Mouse (Mus musculus): ENCODE data around the gene Lmx1b. TPM values are rescaled to one million over a fixed set of nuclear protein-coding genes. Genes with fewer than 3 reads are reported as not detected.

Lmx1b gene
- polyA plus RNA-seq, 1 experiment: 0.31 TPM

DNA sequence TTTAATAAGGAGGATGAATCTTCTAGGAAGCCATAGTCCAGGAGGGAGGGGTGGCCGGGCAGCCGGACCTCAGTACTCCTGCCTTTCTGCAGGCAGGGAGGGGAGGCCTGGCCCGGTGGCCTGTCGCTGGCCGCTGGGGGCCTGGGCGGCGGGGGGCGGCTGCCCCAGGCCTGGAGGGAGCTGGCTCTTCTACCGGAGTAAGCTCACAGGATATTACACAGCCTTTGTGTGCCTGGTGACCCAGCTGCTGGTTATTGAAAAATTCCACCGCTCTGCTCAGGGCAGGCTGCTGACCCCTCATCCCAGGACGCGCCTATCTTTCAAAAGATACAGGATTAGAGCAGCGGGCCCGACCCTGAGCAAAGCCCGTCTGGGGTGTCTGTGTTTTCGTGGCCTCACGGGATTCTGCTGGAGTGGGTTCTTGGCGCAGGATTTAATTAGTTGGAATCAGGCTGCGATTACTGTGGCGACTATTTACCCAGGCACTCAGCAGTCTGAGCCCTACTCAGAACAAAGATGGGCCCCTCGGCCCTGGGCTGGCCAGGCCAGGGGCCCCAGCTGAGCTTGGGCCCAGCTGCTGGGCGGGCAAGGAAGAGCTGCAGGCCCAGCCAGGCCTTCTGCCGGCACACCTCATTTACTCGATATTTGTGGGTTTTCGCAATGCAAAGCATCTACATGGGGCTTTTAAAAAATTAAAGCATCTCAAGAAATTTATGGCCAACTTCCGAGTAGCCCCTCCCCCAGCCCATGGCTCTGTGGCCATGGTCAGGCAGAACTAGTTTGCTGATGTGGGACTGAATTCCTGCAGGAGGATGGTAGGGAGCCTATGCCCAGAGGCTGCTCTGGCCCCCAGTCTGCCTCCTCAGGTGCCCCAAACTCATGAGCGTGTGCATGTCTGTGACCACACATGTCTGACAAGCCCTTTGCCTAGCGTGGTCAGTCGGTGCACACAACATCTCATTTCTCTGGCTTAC lies 55.1 kb downstream of the Lmx1b start:
- 36% methylated on average over 29 of the region's 29 CpGs for WGBS
- TF ChIP-seq POLR2A (IDR thresholded peaks at IDR 0.05; ENCODE audit: borderline replicate concordance, extremely low read depth, low read depth, low read length) (no peak), CTCF (IDR thresholded peaks at IDR 0.05; ENCODE audit: insufficient read depth, low read length) (no peak)
- no peak for DNase-seq
- H3K4me3 ChIP-seq (replicated peaks; ENCODE audit: extremely low read depth, low read depth, low read length): no peak overlapping the region
- no peaks in the 10 kb centered on the region for H3K4me1 ChIP-seq (ENCODE audit: control insufficient read depth, insufficient read depth, low read length)

DNA sequence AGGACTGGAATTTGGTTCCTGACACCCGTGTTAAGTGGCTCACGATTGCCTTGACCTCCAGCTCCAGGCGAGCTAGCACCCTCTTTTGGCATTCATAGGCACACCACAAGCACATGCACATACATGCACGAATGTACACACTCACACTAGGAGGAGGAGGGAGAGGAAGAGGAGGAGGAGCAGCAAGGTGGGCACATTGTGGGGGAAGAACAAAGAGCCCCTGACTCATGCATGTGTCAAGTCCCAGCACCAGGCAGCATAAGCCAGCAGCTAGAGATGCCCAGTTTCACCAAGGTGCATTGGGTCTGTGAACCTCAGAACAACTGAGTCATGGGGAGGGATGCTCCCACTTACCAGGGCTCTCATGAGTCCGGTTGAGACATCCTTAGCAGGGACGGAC lies 56.5 kb downstream of the Lmx1b start:
- Histone ChIP-seq H3K4me1 (ENCODE audit: control insufficient read depth, insufficient read depth, low read length) (no peaks in the 10 kb centered on the region), H3K4me3 (replicated peaks; ENCODE audit: extremely low read depth, low read depth, low read length) (no peak overlapping the region)
- DNase-seq: no peak
- WGBS: 31% methylated on average over 6 of the region's 6 CpGs
- TF ChIP-seq CTCF (IDR thresholded peaks at IDR 0.05; ENCODE audit: insufficient read depth, low read length) (no peak), POLR2A (IDR thresholded peaks at IDR 0.05; ENCODE audit: borderline replicate concordance, extremely low read depth, low read depth, low read length) (no peak)

DNA sequence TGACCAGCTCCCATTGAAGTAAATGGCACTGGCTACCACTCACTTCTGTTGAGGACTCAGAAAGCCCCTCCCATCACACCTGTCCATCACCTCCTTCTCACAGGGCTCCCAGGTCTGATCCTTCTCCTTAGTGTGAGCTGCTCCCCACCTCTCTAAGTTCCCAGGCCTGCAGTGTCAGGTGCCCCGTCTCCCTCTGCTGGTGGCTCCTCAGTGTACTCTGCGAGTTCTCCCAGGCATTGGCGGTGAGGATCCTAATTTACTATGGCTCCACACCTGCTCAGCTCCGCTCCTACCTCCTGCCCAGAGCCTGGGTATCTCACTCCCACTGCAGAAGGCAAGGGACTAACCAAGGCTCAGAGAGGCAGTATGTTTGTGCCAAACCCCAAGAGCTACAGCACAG lies 57.0 kb downstream of the Lmx1b start:
- no peak overlapping the region for H3K4me3 ChIP-seq (replicated peaks; ENCODE audit: extremely low read depth, low read depth, low read length)
- TF ChIP-seq POLR2A (IDR thresholded peaks at IDR 0.05; ENCODE audit: borderline replicate concordance, extremely low read depth, low read depth, low read length): no peak
- TF ChIP-seq CTCF (IDR thresholded peaks at IDR 0.05; ENCODE audit: insufficient read depth, low read length): no peak
- H3K4me1 ChIP-seq (ENCODE audit: control insufficient read depth, insufficient read depth, low read length): no peaks in the 10 kb centered on the region
- WGBS: 24% methylated on average over 4 of the region's 4 CpGs
- DNase-seq: no peak

DNA sequence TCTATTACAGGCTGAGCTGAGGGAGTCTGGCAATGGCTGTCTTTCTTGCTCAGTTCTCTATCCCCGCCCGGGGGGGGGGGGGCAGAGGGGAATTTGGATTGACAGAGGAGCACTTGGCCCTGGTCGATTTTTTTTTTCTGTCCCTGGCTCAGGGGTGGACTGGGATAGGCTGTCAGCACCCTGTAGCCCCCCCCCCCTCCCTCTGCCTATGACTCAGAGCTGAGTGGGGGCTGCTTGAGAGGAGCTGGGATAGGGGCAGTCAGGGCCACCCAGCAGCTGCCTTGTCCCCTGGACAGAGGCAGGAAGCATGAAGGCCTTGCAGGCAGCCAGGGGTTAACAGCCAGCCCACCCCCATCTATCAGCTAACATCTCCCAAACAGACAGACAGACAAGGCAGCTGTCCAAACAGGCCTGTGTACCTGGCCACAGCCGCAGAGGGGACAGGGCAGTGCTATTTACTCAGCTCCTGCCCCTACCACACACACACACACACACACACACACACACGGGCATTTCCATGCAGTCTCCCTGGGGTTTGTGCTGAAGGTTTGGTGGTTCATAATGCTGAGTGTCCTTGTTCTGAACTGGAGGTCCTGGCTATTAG lies 57.8 kb downstream of the Lmx1b start:
- Histone ChIP-seq H3K4me1 (ENCODE audit: control insufficient read depth, insufficient read depth, low read length) (no peaks in the 10 kb centered on the region), H3K4me3 (replicated peaks; ENCODE audit: extremely low read depth, low read depth, low read length) (no peak overlapping the region)
- TF ChIP-seq CTCF (IDR thresholded peaks at IDR 0.05; ENCODE audit: insufficient read depth, low read length) (no peak), POLR2A (IDR thresholded peaks at IDR 0.05; ENCODE audit: borderline replicate concordance, extremely low read depth, low read depth, low read length) (no peak)
- 19% methylated on average over 5 of the region's 5 CpGs for WGBS
- no peak for DNase-seq

DNA sequence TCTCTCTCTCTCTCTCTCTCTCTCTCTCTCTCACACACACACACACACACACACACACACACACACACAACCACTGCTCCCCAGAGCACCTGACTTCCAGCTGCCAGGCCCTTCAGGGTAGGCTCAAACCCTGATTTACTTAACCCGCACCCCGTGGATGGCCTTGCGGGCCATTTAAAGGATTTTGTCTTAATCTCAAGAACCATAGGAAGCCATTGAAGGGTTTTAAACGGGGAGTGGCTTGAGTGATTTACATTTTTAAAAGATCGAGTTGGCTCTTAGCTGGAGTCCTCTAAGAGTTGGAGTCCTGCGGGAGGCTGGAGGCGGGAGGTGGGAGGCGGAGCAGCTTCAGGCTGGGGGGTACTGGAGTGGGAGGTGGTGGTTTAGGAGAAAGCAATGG lies 58.4 kb downstream of the Lmx1b start:
- no peaks in the 10 kb centered on the region for H3K4me1 ChIP-seq (ENCODE audit: control insufficient read depth, insufficient read depth, low read length)
- no peak for DNase-seq
- 21% methylated on average over 8 of the region's 8 CpGs for WGBS
- no peak overlapping the region for H3K4me3 ChIP-seq (replicated peaks; ENCODE audit: extremely low read depth, low read depth, low read length)
- no peak for TF ChIP-seq POLR2A (IDR thresholded peaks at IDR 0.05; ENCODE audit: borderline replicate concordance, extremely low read depth, low read depth, low read length)
- TF ChIP-seq CTCF (IDR thresholded peaks at IDR 0.05; ENCODE audit: insufficient read depth, low read length): no peak

DNA sequence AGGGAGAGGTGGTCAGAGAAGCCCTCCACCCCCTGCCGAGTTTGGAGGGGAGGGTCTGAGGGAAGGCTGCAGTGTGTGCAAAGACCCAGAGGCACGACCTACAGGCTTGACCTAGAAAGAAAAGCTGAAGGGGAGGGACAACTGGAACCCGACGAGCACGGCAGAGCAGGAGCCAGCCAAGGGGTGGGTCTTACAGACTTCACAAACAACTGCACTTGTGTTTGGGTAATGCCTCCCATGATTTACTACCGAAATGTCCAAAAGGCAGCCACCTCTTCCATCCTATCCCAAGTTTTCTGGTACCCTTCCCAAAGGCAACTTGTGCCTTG lies 58.9 kb downstream of the Lmx1b start:
- no peaks in the 10 kb centered on the region for H3K4me1 ChIP-seq (ENCODE audit: control insufficient read depth, insufficient read depth, low read length)
- no peak for DNase-seq
- no peak overlapping the region for H3K4me3 ChIP-seq (replicated peaks; ENCODE audit: extremely low read depth, low read depth, low read length)
- no peak for TF ChIP-seq CTCF (IDR thresholded peaks at IDR 0.05; ENCODE audit: insufficient read depth, low read length)
- TF ChIP-seq POLR2A (IDR thresholded peaks at IDR 0.05; ENCODE audit: borderline replicate concordance, extremely low read depth, low read depth, low read length): no peak
- 3% methylated on average over 6 of the region's 6 CpGs for WGBS

DNA sequence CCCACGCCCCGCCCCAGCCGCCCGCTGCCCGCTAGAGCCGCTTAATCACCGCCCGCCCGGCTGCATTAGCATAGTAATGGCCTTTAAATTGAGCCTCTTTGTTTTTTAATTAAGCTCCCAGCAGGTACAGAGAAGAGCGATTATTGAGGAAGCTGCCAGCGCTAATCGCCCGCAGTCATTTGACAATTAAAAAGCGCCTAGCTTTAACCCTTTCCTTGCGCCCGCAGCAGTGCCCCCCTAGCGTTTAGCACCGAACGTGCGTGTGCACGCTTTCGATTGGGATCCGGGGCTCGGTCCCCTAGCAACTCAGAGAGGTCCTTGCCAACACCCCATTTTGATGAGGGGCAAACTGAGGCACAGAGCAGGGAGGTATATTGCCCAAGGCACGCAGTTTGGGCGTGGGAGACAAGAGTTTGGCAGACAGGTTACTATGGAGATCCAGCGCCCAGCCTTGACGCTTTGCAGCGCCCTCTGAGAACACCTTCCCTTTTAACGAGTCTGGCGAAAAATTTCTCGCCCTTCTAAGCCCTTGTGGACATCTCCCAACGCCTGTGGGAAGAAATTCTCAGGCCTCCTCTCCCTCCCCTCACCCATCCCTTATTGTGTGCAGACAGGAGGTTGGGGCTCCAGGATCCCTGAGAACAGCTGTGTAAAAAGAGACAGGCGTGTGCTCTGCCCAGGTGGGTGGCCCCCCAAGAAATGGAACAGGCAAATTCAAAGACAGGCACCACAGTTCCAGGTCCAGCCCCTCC lies 59.4 kb downstream of the Lmx1b start:
- DNase-seq: no peak
- TF ChIP-seq POLR2A (IDR thresholded peaks at IDR 0.05; ENCODE audit: borderline replicate concordance, extremely low read depth, low read depth, low read length): no peak
- WGBS: 4% methylated on average over 34 of the region's 34 CpGs
- Histone ChIP-seq H3K4me1 (ENCODE audit: control insufficient read depth, insufficient read depth, low read length) (no peaks in the 10 kb centered on the region), H3K4me3 (replicated peaks; ENCODE audit: extremely low read depth, low read depth, low read length) (no peak overlapping the region)

DNA sequence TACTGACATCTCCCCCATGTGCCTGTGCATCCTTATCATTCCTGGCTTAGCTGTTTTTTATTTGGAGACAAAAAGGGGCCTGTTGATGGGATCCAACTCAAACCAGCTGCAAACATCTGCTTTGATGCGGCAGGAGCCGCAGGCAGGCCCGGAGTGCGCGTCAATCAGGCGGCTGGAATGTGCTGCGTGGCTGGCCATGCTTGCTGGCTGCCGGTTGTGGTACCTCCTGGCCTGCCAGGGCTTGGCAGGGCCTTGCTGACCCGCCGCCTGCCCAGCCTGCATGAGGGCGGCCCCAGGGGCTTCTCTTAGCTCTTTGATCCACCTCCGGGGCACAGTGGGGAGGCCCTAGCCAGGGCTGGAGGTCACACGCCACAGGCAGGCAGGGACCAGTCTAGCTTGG lies 64.9 kb downstream of the Lmx1b start:
- TF ChIP-seq CTCF (IDR thresholded peaks at IDR 0.05; ENCODE audit: insufficient read depth, low read length): no peak
- TF ChIP-seq POLR2A (IDR thresholded peaks at IDR 0.05; ENCODE audit: borderline replicate concordance, extremely low read depth, low read depth, low read length): no peak
- DNase-seq: no peak
- WGBS: 47% methylated on average over 13 of the region's 13 CpGs

DNA sequence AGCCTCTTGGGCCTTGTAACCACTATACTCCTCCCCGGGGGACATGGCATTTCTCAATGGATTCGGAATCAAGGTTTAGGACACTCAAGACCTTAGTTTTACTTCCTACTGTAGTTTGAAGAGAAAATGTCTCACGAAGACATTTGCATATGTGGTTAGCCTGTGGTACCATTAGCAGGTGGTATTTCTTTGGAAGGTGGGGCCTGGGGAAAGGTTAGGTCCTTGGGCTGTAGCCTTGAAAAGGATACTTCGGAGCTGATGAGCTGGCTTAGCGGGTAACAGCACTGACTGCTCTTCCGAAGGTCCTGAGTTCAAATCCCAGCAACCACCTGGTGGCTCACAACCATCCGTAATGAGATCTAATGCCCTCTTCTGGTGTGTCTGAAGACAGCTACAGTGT lies 67.2 kb downstream of the Lmx1b start:
- 90% methylated on average over 7 of the region's 7 CpGs for WGBS
- no peak for TF ChIP-seq POLR2A (IDR thresholded peaks at IDR 0.05; ENCODE audit: borderline replicate concordance, extremely low read depth, low read depth, low read length)
- no peak for TF ChIP-seq CTCF (IDR thresholded peaks at IDR 0.05; ENCODE audit: insufficient read depth, low read length)
- Histone ChIP-seq H3K4me1 (ENCODE audit: control insufficient read depth, insufficient read depth, low read length) (no peaks in the 10 kb centered on the region), H3K4me3 (replicated peaks; ENCODE audit: extremely low read depth, low read depth, low read length) (no peak overlapping the region)
- no peak for DNase-seq

More for the DNA sequence above, 64.9 kb downstream of the Lmx1b start:
- Histone ChIP-seq H3K4me3 (replicated peaks; ENCODE audit: extremely low read depth, low read depth, low read length) (no peak overlapping the region), H3K4me1 (ENCODE audit: control insufficient read depth, insufficient read depth, low read length) (no peaks in the 10 kb centered on the region)
